Mouse (Mus musculus): ENCODE measurements around the gene Stard3.

The Stard3 gene

DNA sequence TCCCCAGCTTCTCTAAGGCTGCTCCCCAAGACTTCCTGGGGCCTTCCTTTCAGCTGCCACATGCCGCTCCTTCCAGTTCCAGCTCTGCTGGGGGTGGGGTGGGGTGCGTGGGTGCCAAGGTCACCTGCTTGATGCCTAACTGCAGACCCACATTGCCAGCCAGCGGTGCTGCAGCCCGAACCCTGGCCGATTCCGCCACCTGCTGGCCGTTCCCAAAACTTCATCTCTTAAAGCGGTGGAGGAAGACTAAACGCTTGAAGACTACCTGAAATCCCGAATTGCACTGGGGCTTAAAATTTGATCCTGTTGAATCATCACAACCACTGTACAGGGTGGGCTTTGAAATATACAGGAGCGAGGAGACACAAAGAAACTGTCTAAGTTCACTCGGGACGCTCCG is 12.9 kb upstream of the Stard3 start:
- peak; percentile 72 for DNase-seq (ENCODE audit: extremely low read depth, insufficient read length, low spot score)

DNA sequence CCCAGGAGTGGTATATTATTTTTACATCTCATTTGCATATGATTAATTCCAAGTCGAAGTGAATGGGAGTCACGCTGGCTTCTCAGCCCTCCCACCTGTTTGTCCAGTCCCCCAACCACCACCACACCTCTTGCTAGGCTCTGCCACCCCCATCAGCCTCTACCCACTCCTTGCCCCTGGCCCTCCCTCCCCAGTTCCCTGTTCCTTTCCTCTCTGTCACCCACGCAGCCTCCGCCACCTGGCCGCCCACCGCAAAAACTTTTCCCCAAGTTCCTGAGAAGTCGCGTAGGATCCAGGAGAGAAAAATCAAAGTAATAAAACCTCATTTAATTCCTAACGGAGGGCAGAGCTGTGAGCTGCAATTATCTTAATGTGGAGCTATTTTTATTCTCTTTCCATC is 12.0 kb upstream of the Stard3 start:
- DNase-seq (ENCODE audit: extremely low read depth, insufficient read length, low spot score), result no peak

DNA sequence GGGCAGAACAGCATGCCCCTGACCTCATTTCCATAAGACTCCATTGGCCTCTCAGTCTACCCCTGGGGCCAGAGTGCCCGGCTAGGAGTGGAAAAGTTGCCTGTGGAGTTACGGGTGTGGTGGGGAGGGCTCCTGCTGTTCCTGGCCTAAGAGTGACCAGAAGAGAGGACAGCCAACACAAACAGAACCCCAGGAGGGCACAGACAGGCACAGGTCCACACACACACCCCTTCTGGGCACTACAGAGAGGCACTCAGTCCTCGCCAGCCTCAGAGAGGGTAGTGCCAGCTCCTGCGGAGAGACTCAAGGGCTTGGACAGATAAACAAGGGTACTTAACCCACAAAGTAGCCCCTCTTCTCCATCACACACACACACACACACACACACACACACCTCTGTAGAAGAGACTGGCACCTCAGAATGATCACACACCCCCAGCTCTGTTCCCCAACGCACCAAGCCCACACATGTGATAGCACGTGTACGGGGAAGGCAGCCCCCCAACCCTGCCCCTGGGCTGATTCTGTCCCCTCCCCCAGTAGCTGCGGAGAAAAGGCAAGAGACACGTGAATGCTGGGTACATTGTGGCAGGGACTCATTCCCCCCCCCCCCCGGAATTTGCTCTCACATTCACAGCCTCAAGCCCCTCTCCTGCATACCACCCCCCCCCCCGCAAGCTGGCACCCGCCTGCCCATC is 10.6 kb upstream of the Stard3 start:
- DNase-seq (ENCODE audit: extremely low read depth, insufficient read length, low spot score), result no peak

- no peak for DNase-seq (ENCODE audit: extremely low read depth, insufficient read length, low spot score)
Measured at GRCm38 (mm10) chr11:98348083-98348961, 9.8 kb upstream of the Stard3 start, which contains the start of gene Ppp1r1b. Ppp1r1b (plus strand) TSS chr11:98348404.

DNA sequence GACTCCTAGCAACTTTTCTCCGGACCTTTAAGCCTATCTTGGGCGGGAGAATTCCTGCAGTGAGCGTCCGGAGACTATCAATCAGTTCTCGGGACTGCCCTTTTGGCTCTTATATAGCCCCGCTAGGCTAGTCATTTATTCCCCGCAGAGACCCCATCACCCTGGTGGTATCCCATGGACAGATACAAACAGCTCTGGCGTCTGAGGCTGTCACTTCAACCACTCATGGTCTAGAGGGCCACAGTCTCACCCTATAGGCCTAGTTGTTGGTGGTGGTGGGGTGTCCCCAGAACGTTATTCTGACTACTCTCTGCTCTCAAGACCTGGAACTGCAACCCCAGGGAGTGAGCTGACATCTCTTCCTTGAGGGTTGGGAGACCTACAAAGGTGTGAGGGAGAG is 8.9 kb upstream of the Stard3 start:
- no peak for DNase-seq (ENCODE audit: extremely low read depth, insufficient read length, low spot score)

DNA sequence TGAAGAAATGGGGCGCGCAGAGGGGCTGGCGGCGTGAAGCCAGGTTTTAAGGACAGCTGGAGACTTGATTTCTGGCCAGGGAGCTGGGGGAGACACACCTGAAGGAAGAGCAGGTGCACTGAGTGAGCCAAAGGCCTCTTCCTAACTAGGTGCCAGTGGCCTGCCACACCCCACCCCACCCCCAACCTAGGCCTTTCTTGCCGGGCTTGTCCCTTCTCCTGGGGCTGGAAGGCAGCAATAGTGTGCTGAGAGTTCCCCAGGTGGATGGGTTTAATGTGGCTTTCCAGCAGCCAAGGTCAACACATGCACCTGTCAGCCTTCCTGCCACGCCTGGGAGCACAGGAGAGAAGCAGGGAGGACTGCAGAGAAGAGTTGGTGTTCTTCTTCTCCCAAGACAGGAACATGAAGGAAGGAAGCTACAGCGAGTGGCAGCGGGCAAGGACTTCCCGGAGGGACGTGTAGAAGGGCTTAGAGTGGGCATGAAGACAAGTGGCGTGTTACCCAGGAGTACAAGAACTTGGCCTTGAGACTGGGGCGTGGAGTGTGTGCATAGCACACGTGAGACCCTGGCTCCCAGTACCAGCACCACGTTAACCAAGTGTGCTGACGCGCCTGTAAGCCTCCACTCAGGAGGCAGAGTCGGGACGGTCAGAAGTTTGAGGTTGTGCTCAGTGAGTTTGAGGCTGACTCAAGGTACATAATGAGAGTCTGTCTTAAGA is 5.7 kb upstream of the Stard3 start:
- no peak for DNase-seq (ENCODE audit: extremely low read depth, insufficient read length, low spot score)

- peak; percentile 84 for DNase-seq (ENCODE audit: extremely low read depth, insufficient read length, low spot score)
Measured at GRCm38 (mm10) chr11:98353651-98354211, 4.4 kb upstream of the Stard3 start.

DNA sequence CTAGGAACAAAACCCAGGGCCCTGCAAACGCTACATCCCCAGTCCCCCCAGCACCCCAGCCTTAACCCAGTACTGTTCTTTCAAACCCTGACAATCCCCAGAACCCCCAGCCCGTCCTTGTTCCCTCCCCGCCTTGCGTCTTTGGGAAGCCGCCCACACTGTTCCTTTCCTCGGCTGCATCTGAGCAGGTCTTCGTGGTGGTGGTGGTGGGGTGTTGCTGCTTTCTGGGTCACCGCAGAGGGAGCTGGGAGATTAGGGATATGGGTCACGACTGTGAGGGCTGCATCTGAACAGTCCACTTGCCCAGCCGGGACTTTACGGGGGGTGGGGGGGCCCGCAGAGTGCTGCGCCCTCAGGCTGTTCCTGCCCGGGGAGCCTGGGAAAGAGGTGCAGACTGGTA is 3.7 kb upstream of the Stard3 start:
- DNase-seq (ENCODE audit: extremely low read depth, insufficient read length, low spot score), result no peak

DNA sequence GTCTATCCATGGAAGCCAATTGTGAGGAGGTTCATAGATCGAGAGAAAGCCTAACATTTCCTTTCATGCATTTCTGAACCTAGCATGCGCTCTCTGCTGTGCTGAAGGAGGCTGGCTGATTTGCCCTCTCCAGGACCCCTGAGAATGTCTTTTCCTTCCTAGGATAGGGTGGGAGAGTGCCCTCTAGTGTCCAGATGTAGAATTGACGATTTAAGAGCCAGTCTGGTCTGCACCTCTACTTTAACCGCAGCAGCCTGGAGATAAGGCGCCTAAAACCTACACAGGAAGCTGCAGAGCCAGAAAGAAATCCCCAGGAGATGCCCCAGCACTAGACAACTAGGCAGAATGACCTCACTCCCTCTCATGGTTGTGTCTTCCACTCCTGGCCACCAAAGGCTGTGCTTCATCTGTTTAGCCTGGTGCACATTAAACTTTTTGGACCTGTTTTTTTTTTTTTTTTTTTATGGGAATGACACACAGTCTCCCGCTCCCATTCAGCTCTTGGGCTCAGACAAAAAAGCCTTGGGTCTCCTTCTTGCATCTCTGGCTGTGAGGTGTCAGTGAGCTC is 2.4 kb upstream of the Stard3 start:
- peak; percentile 52 for DNase-seq (ENCODE audit: extremely low read depth, insufficient read length, low spot score)

GRCm38 (mm10) chr11:98356625-98357394 is 1.4 kb upstream of the Stard3 start:
- DNase-seq (ENCODE audit: extremely low read depth, insufficient read length, low spot score), result no peak

- DNase-seq (ENCODE audit: extremely low read depth, insufficient read length, low spot score), result no peak
Measured at GRCm38 (mm10) chr11:98357396-98358160, 590 bp upstream of the Stard3 start.

DNA sequence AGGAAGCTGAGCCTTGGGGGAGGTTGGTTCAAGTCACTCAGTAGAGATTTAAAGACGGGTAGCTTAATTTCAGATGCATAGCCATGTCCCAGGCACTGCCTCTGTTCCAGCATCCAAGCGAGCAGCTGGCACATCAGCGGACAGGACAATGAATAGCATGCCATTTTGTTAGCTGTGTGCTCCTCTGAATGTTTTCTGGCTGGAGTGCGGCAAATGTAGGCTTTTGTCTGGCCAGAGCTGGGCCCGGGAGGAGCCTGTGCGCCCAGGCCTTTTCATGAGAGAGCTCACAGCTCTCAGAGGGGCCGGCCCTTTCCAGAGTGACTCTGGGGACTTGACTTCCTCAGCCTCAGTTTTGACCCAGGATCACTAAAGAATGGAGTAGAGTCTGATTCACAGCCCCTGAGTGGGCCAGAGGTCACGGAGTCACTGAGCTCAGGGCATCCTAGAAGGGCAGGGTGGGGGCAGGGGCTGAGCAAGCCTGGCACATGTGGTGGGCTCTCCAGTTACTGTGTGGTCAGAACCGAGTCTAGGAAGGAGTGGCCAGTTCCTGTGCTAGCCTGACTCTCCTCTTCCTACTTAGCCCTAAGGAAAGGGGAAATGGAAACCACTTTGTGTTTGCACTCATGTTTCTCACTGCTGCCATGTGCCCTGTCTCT is 2.8 kb downstream of the Stard3 start:
- no peak for DNase-seq (ENCODE audit: extremely low read depth, insufficient read length, low spot score)

DNA sequence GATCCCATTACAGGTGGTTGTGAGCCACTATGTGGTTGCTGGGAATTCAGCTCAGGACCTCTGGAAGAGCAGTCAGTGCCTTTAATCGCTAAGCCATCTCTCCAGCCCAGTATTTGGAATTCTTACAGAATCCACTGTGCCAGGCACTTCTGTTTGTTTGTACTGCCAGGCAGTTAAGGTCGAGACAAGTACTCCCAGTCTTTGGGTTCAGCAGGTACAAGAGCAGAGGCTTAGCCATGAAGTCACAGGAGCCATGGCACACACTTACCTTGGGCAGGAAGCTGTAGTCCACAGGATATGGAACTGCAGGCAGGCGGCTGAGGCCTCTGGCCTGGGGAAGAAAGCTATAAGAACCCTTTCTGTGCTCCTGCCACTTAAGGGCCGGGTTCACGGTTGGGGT is 5.6 kb downstream of the Stard3 start:
- no peak for DNase-seq (ENCODE audit: extremely low read depth, insufficient read length, low spot score)

DNA sequence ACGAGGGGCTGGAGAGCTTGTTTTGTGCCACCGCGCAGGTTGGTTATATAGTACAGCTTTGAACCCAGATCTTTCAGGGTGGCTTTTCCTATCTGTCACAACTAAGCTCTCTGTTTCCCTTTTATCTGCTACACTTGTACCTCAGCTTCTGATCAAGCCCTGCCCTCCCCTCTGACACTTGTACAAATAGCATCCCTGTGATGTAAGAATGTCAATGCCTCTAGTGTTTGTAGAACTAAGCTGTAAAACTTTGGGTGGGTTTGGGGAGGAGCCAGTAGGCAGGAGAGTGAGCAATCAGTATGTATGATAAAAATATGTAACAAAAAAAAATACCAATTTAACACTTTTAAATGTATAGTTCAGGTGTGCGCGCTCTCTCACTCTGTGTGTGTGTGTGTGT is 6.2 kb downstream of the Stard3 start:
- no peak for DNase-seq (ENCODE audit: extremely low read depth, insufficient read length, low spot score)

DNA sequence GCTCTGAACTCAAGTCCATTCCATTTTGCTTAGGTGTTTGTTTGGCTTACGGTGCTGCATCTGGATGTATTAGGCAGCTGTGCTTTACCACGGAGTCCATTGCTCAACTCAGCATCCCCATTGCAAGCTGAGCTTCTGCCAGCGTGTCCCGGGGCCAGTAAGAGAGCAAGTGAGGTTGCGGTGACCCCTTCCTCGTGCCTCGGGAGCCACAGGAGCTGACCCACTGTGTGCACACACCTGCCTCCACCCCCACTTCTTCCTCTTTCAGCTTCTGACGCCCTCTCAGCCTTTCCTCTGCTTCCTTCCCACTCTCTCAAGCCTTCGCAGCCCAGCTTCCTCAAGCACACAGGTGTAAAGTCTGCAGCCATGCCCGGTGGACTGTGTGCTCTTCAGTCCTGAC is 8.1 kb downstream of the Stard3 start:
- DNase-seq (ENCODE audit: extremely low read depth, insufficient read length, low spot score), result no peak

DNA sequence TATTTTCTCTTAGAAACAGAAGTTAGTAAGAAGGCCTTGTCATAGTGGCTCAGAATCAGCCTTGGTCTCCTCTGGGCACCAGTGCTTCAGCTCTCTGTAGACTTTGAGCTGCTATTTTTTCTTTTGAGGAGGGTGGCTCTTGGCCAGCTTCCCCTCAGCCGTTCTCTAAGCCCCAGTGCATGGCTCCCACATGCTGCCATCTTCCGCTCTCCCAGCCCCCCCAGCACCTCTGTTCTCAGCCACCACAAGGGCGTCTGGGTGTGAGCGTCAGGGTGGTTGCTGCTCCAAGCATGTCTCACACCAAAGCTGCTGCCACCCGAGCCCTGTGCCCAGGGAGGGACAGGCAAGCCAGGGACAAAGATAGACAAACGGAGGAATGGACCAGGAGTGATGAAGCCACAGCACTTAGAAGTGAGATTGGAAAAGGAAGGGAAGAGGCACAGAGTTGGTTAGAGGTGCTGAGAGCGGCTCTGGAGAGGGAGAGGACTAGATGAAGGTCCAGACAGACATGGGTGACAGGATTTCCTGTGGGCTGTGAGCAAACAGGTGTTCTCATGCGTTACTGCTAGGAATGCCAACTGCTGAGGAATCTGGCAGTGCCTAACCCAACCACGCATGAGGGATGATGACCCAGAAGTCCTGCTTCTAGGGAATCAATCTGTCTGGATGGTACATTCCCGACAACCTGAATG is 9.1 kb downstream of the Stard3 start:
- no peak for DNase-seq (ENCODE audit: extremely low read depth, insufficient read length, low spot score)

GRCm38 (mm10) chr11:98367863-98368186 is 9.7 kb downstream of the Stard3 start:
- DNase-seq (ENCODE audit: extremely low read depth, insufficient read length, low spot score), result no peak

DNA sequence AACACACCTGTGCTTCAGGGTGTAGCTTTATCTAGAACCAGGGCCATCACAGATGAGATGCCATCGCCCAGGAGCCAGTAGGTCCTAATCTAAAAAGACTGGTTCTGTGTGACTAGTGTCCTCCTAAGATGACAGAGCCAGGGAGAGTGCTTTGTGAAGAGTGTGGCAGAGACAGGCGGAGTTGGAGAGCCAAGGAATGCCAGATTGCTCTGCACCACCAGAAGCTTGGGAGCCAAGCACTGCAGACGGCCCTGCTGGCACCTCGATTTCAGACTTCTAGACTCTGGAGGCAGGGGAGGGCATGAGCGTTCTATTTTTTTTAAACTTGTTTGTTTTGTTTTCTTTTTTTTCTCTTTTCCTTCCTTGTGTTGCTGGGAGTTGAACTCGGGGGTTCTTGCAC is 11.2 kb downstream of the Stard3 start:
- no peak for DNase-seq (ENCODE audit: extremely low read depth, insufficient read length, low spot score)
